Mouse (Mus musculus): ENCODE measurements around the gene Fanci. TPM values are rescaled to one million over a fixed set of nuclear protein-coding genes. Genes with fewer than 3 reads are reported as not detected.
A peak's percentile ranks its signal among the peaks of the same experiment; 100 is the strongest.

Fanci gene
- polyA plus RNA-seq, 1 experiment from 2014 or later: 6.3 TPM

DNA sequence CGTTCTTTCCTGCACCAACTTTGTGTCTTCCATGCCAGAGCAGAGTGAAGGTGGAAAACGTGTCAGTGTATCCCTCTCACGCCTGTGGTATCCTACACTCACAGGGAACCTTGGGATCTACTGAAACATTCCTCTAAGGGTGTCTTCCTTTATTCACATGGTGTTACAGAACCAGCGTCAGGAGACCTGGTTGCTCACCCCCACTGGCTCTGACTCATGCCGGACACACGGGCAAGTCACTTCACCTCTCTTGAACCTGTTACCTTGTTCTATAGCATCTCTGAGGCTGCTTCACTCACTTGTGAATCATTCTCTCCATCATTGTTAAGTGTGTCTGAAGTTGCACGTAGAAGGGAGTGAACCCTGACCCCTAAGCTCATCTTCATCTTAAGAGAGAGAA is 28.9 kb upstream of the Fanci start:
- no peaks in the 10 kb centered on the region for H3K27me3 ChIP-seq
- no peaks in the 10 kb centered on the region for H3K4me1 ChIP-seq
- H3K4me3 ChIP-seq (replicated peaks): no peak overlapping the region
- H3K27ac ChIP-seq (replicated peaks): 0 out of 2 replicates have a peak overlapping the region, but pooled peaks have one; percentile 22
- H3K9ac ChIP-seq: no peak overlapping the region
- ATAC-seq (ENCODE audit: insufficient number of reproducible peaks, low FRiP score, low TSS enrichment, low read depth): no peak
- whole genome bisulfite sequencing: 88% methylated on average over 7 of the region's 7 CpGs
- no peak overlapping the region for H3K4me2 ChIP-seq (replicated peaks)
- H3K9me3 ChIP-seq (replicated peaks): no peaks in the 10 kb centered on the region
- peaks cover 31% of the 10 kb centered on the region for H3K36me3 ChIP-seq

DNA sequence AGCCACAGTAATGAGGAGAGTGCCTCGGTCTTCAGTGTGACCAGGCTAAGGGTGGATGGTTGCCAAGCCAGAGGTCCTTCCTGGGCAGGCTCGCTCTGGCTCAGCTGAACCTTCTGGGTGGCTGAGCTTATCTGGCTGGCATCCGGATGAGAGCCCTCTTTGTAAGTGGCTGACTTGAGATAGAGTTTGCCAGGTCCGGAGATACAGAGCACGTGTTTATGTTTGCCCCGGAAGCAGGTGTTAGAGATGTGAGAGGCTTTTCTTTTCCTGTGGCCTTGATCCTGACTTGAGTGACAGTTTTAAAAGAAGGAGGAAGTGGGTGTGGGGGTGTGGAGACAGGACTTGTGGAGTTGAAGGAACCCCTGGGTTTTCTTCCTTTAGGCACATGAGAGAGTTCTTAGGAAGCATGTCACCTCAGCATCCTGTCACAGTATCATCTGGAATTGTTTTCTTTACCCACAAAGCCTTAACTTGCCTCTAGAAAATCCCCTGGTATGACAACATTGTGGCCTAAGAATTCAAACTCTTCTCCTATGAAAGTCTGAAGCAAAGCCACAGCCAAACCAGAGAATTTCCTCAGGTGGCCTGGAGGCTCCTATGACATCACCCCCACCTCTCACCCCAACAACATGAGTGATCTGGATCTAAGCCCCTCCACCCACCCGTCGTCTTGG is 28.2 kb upstream of the Fanci start:
- no peak for ATAC-seq (ENCODE audit: insufficient number of reproducible peaks, low FRiP score, low TSS enrichment, low read depth)
- Histone ChIP-seq H3K4me1 (no peaks in the 10 kb centered on the region), H3K36me3 (peaks cover 24% of the 10 kb centered on the region), H3K9ac (no peak overlapping the region), H3K4me3 (replicated peaks) (no peak overlapping the region), H3K27me3 (no peaks in the 10 kb centered on the region), H3K4me2 (replicated peaks) (no peak overlapping the region), H3K9me3 (replicated peaks) (no peaks in the 10 kb centered on the region), H3K27ac (replicated peaks) (0 out of 2 replicates have a peak overlapping the region, but pooled peaks have one; percentile 17)
- WGBS: 63% methylated on average over 8 of the region's 8 CpGs

DNA sequence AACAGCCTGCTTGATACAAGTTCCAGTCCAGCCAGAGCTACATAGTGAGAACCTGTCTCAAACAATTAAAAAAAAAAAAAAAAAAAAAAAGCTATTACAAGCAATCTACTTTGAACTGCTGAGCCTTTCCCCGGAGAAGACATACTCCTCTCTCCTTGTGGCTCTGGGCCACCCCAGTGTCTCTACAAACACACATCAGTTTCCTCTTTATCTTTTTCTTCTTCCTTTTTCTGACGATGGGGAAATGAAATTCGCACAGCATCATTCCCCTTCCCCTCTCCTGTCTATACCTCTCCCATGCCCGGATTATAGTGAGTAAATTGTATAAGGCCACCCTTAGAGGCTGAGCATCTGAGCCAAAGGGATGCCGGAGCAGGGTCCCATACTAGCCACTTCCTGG is 23.1 kb upstream of the Fanci start:
- no peaks in the 10 kb centered on the region for H3K9me3 ChIP-seq (replicated peaks)
- H3K4me1 ChIP-seq: no peaks in the 10 kb centered on the region
- no peak overlapping the region for H3K27ac ChIP-seq (replicated peaks)
- no peak overlapping the region for H3K4me2 ChIP-seq (replicated peaks)
- no peak overlapping the region for H3K9ac ChIP-seq
- H3K36me3 ChIP-seq: 0 out of 2 replicates have a peak, but pooled peaks cover 3% of the 10 kb centered on the region
- WGBS: 79% methylated on average over 5 of the region's 5 CpGs
- no peaks in the 10 kb centered on the region for H3K27me3 ChIP-seq
- no peak overlapping the region for H3K4me3 ChIP-seq (replicated peaks)
- ATAC-seq (ENCODE audit: insufficient number of reproducible peaks, low FRiP score, low TSS enrichment, low read depth): no peak

DNA sequence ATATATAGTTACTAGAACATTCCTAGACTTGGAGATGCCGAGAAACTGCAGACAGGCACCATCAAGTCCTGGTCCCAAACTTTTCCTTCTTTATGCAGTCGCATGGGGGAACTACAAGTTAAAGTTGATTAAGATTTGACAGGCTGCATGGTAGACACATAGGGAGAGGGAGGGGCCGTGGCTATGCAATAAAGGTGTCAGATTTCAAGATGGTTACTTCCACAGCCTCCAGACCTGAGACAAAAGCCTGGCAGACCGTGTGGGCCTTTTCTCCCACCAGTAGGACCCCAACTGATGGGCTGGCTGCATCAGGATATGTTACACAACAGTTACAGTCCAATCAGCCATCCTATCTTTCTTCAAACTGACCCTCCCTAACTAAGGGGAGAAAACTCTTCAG is 22.3 kb upstream of the Fanci start:
- Histone ChIP-seq H3K27me3 (no peaks in the 10 kb centered on the region), H3K27ac (replicated peaks) (no peak overlapping the region), H3K4me3 (replicated peaks) (no peak overlapping the region), H3K9me3 (replicated peaks) (no peaks in the 10 kb centered on the region), H3K9ac (no peak overlapping the region), H3K4me2 (replicated peaks) (no peak overlapping the region), H3K4me1 (no peaks in the 10 kb centered on the region), H3K36me3 (0 out of 2 replicates have a peak, but pooled peaks cover 3% of the 10 kb centered on the region)
- ATAC-seq (ENCODE audit: insufficient number of reproducible peaks, low FRiP score, low TSS enrichment, low read depth): no peak
- WGBS: 28% methylated on average over 4 of the region's 4 CpGs

DNA sequence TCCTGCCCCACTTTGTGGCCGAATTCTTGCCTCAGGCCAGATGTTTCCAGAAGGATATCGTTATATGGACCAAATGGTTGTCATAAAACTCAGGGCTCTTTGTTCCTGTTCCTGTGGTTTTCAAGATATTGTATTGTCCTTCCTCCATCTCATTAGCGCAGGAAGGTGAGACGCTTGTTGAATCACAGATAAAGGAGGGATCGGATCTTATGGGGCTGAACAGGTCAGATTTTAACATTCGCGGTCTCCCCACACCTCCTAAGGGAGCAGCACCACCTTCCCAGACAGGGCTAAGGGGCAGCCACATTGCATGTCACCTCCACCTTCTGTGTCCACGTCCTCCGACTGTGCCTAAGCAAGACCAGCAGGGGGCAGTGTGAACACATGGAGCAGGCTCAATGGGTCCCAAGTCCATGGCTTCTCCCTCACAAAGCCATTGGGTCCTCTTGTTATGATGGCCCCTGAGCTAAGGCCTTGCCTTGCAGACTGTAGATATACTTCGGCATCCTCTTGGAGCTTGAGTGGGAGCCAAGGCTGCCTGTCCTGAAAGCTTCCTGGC is 20.3 kb upstream of the Fanci start:
- no peaks in the 10 kb centered on the region for H3K4me1 ChIP-seq
- no peaks in the 10 kb centered on the region for H3K9me3 ChIP-seq (replicated peaks)
- no peak overlapping the region for H3K4me2 ChIP-seq (replicated peaks)
- H3K9ac ChIP-seq: no peak overlapping the region
- WGBS: 43% methylated on average over 10 of the region's 10 CpGs
- no peaks in the 10 kb centered on the region for H3K27me3 ChIP-seq
- H3K4me3 ChIP-seq (replicated peaks): no peak overlapping the region
- H3K27ac ChIP-seq (replicated peaks): no peak overlapping the region
- H3K36me3 ChIP-seq: no peaks in the 10 kb centered on the region
- no peak for ATAC-seq (ENCODE audit: insufficient number of reproducible peaks, low FRiP score, low TSS enrichment, low read depth)

DNA sequence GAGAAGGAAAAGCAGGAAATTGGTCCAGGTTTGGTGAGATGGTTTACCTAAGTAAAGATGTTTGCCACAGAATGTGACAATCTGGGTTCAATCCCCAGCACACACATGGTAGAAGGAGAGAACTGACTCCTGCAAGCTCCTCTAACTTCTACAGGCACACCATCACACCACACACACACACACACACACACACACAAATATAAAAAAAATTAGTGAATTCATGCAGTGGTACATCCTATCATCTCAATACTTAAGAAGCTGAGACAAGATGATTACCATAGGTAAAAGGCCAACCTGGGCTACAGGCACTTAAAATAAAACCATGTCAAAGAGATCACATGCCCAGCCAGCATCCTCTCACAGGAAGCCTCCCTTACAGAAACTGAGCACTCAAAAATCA is 17.7 kb upstream of the Fanci start:
- Histone ChIP-seq H3K27ac (replicated peaks) (no peak overlapping the region), H3K9ac (no peak overlapping the region), H3K9me3 (replicated peaks) (no peaks in the 10 kb centered on the region), H3K27me3 (no peaks in the 10 kb centered on the region), H3K4me3 (replicated peaks) (no peak overlapping the region), H3K4me1 (no peaks in the 10 kb centered on the region), H3K36me3 (no peaks in the 10 kb centered on the region), H3K4me2 (replicated peaks) (no peak overlapping the region)
- ATAC-seq (ENCODE audit: insufficient number of reproducible peaks, low FRiP score, low TSS enrichment, low read depth): no peak

DNA sequence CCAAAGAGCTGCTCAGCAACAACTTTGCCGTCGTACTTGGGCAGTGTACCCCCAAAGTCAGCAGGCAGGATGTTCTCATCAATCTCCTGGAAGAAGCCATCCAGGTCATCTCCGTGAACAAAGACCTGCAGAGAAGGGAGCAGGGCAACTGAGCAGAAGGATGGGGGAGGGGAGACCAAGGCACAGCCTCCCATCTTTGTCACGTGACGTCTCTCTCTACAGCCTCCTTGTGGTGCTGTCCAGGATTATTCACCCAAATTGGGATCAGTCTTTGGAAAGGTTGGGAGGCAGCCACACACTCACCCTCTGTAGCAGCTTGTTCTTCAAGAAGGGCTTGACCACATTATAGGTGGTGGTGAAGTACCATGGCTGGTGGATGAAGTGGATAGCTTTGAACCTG is 16.1 kb upstream of the Fanci start:
- no peak overlapping the region for H3K4me3 ChIP-seq (replicated peaks)
- H3K27me3 ChIP-seq: no peaks in the 10 kb centered on the region
- no peak for ATAC-seq (ENCODE audit: insufficient number of reproducible peaks, low FRiP score, low TSS enrichment, low read depth)
- H3K4me2 ChIP-seq (replicated peaks): no peak overlapping the region
- no peak overlapping the region for H3K27ac ChIP-seq (replicated peaks)
- no peaks in the 10 kb centered on the region for H3K36me3 ChIP-seq
- 75% methylated on average over 5 of the region's 5 CpGs for WGBS
- H3K9ac ChIP-seq: no peak overlapping the region
- no peaks in the 10 kb centered on the region for H3K9me3 ChIP-seq (replicated peaks)
- H3K4me1 ChIP-seq: no peaks in the 10 kb centered on the region

DNA sequence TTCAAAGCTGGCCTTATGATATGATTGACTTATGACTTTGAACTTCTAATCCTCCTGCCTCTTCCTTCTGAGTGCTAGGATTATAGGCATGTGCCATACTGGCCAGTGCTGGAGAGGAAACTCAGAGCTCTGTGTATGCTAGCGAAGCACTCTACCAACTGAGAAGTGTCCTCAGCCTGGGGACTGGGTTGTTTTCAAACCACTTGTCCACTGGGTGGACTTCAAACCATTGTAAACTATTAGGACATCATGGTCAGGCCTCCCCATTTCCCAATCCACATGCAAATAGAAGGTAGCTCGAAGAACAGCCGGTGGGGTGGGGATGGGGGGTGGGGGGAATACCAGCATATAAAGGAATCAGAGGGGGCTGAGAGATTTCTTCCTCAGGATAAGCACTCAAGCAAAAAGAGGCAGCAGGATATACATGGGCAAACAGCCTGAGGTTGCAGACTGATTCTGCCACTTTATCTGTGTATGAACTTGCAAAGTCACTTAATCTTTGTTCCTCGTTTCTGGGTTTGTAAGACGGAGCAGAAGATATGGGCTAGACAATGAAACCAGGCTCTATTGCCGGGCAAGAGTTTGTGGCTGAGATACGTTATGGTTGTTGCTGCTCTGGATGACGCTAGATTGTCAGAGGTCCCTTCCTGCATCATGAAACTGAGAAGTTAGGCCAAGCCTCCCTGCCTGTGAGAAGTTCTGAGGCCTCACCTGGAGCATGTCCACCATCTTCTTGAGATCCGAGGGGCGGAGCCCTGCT is 15.0 kb upstream of the Fanci start:
- Histone ChIP-seq H3K4me3 (replicated peaks) (no peak overlapping the region), H3K27ac (replicated peaks) (no peak overlapping the region), H3K36me3 (no peaks in the 10 kb centered on the region), H3K9ac (no peak overlapping the region), H3K9me3 (replicated peaks) (no peaks in the 10 kb centered on the region), H3K27me3 (no peaks in the 10 kb centered on the region), H3K4me1 (no peaks in the 10 kb centered on the region), H3K4me2 (replicated peaks) (no peak overlapping the region)
- ATAC-seq (ENCODE audit: insufficient number of reproducible peaks, low FRiP score, low TSS enrichment, low read depth): no peak
- 84% methylated on average over 10 of the region's 10 CpGs for WGBS

DNA sequence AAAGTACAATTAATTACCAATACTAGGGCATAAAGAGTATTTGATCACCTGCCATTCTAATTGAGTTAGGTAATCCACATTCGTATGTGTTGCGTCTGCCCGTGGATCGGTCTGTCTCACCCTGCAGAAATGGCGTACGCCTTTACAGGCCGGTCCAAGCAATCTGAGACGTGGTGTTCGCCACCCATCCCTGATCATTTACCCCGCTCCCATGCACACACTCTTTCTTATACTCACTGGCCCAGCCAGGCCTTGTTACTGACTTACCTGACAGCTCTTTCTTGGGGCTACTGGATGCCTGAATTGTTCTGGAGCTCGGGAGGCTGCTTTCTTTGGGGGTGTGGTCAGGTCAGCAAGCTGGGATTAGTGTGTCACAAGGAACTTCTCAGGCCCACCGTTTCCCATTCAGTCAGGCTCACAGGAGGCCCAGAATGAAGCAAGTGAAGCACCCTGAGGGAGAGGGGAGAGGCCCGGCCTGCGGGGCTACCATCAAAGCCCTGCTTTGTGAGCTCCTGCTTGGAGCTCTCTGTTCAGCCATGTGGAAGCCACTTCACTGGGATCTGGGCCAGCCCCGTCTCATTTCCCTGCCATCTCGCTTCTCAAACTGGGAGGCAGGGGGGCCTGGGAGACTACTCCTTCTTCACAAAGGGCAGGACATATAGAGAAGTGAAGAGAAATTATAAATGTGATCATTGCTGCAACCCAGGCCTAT is 5.2 kb upstream of the Fanci start, which contains the start of gene Rlbp1:
Gene Rlbp1, minus strand, starts transcription at position 627 of the 712 bp plus-strand sequence.
- Histone ChIP-seq H3K9me3 (replicated peaks) (no peaks in the 10 kb centered on the region), H3K4me1 (0 out of 2 replicates have a peak, but pooled peaks cover 2% of the 10 kb centered on the region), H3K4me2 (replicated peaks) (no peak within 1 kb of the TSS), H3K27me3 (no peaks in the 10 kb centered on the region), H3K4me3 (replicated peaks) (no peak within 1 kb of the TSS), H3K9ac (no peak within 1 kb of the TSS), H3K27ac (replicated peaks) (no peak within 1 kb of the TSS), H3K36me3 (no peaks in the 10 kb centered on the region)
- WGBS: 58% methylated on average over 16 of the region's 16 CpGs
- no peak for ATAC-seq (ENCODE audit: insufficient number of reproducible peaks, low FRiP score, low TSS enrichment, low read depth)

DNA sequence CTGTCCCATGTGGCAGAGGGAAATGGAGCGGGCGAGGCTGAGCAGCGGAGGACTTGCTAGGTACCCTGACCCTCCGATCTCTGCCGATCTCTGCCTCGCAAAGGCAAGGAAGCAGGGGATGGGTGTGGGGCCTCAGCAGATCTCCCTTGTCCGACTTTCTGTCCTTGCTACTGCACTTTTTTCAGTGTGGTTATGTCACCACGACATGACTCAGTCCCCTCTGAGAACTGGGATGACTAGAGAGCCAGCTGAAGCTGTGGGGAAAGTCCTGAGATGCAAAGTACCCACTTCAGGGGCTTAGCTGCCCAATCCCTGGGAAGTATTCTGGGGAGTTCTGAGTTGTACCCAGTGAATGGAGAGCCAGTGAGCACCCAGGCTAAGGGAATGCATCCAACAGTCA is 4.6 kb upstream of the Fanci start:
- Histone ChIP-seq H3K4me3 (replicated peaks) (no peak overlapping the region), H3K27me3 (no peaks in the 10 kb centered on the region), H3K4me2 (replicated peaks) (no peak overlapping the region), H3K4me1 (0 out of 2 replicates have a peak, but pooled peaks cover 2% of the 10 kb centered on the region), H3K9ac (no peak overlapping the region), H3K27ac (replicated peaks) (no peak overlapping the region), H3K9me3 (replicated peaks) (no peaks in the 10 kb centered on the region), H3K36me3 (no peaks in the 10 kb centered on the region)
- ATAC-seq (ENCODE audit: insufficient number of reproducible peaks, low FRiP score, low TSS enrichment, low read depth): no peak
- 66% methylated on average over 8 of the region's 8 CpGs for WGBS

DNA sequence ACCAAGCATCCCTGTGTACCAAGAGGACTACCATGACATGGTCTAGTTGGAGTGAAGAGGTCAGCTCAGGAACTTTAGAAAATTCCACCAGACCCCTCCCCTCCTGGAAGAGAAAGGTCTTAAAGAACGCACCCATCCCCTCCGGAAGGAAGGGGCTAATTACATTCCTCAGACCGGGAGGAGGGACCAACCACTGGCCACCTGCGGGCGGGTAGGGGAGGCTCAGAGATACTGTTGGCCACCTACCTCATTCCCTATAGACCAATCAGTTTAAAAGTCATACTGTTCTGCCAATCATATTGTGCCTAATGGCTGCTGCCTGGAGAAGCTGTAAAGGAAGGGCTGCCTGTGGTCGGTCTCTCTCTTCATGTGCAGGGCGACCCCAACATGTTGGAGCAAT is 3.7 kb upstream of the Fanci start:
- no peaks in the 10 kb centered on the region for H3K36me3 ChIP-seq
- H3K9me3 ChIP-seq (replicated peaks): no peaks in the 10 kb centered on the region
- no peaks in the 10 kb centered on the region for H3K27me3 ChIP-seq
- ATAC-seq (ENCODE audit: insufficient number of reproducible peaks, low FRiP score, low TSS enrichment, low read depth): no peak
- H3K27ac ChIP-seq (replicated peaks): no peak overlapping the region
- H3K9ac ChIP-seq: no peak overlapping the region
- H3K4me2 ChIP-seq (replicated peaks): no peak overlapping the region
- H3K4me3 ChIP-seq (replicated peaks): no peak overlapping the region
- 0 out of 2 replicates have a peak, but pooled peaks cover 5% of the 10 kb centered on the region for H3K4me1 ChIP-seq
- WGBS: 36% methylated on average over 7 of the region's 7 CpGs

Data from embryonic facial prominence, embryonic 15.5 days (tissue).